Mouse (Mus musculus): Measurements from ENCODE around the gene R3hdm4. TPM values are rescaled to one million over a fixed set of nuclear protein-coding genes. Genes with fewer than 3 reads are reported as not detected.

Gene R3hdm4
- total and polyA plus RNA-seq, 2 experiments from 2014 or later, result 58.4 to 107 TPM

DNA sequence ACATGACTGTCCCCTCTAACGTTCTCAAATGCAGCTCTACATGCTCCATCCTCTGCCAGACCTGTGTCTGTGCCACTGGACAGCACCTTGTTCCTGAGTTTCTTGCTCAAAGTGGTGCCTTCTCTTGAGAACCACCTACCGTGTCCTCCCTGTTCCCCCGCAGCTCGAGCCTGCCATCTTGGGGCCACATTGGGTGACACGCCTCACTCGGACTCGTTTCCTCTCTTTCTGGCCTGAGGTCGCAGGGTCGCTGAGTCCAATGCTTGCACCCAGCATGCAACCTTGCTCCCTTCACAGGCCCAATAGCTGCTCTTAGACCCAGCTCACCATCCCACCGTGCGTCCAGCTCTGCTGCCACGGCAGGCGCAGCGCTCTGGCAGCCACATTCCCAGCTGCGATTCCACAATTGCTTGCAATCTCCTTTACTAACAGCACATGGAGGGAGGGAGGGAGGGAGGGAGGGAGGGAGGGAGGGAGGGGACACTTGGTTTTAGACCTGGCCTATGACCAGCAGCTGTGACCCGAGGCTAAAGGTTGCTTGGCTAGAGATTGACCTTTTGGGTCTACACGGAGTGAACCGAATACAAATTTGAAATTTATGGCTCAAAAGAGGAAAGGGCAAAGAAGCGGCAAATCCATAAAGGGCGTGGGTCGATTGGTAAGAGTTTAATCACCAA lies 37.3 kb upstream of the R3hdm4 start:
- H3K4me3 ChIP-seq (ENCODE audit: low read depth, low read length), result no peak overlapping the region

DNA sequence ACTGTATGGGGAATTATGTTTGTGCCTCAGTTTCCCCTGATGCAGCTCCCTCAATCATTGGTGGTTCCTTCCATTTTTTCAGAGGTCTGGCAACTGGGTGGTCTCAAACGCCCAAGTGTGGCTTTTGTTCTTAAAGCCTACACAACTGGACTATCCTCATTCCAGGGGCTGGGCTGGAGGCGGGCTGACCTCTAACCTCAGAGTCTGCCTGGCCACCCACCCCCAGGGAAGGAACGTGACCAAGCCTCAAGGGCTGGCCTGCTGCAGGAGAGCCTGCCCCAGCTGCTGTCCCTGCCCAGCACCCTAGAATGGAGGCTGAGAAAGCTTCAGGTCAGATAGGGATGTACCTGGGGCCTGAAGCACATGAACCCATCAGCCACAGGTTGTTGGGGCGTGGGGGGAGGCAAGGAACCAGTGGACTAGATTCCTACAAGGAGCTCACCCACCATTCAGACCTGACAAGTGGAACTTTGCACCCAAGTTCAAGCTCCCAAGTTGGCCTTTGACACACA lies 35.7 kb upstream of the R3hdm4 start:
- H3K36me3 ChIP-seq (replicated peaks; ENCODE audit: control insufficient read depth, insufficient read depth, low read length), result no peaks in the 10 kb centered on the region
- no peak overlapping the region for H3K4me2 ChIP-seq (ENCODE audit: low read depth, low read length)
- no peak for DNase-seq (ENCODE audit: low spot score)
- H3K4me3 ChIP-seq (ENCODE audit: low read depth, low read length), result no peak overlapping the region
- TF ChIP-seq CTCF (IDR thresholded peaks at IDR 0.05; ENCODE audit: low read depth) (no peak), EP300 (IDR thresholded peaks at IDR 0.05; ENCODE audit: low read depth) (no peak)
- ATAC-seq (ENCODE audit: insufficient read depth, low read depth), result no peak
- no peaks in the 10 kb centered on the region for H3K9me3 ChIP-seq (replicated peaks; ENCODE audit: control insufficient read depth, low read length)
- H3K27ac ChIP-seq (ENCODE audit: low read depth), result no peak overlapping the region
- 0 out of 2 replicates have a peak, but pooled peaks cover 7% of the 10 kb centered on the region for H3K4me1 ChIP-seq (ENCODE audit: control insufficient read depth, insufficient read depth)
- WGBS, result 40% methylated on average over 4 of the region's 4 CpGs
- H3K27me3 ChIP-seq (ENCODE audit: control insufficient read depth, insufficient read depth, low read length), result no peaks in the 10 kb centered on the region
- H3K9ac ChIP-seq (replicated peaks; ENCODE audit: low read depth, low read length), result no peak overlapping the region

More for the DNA sequence above, 37.3 kb upstream of the R3hdm4 start:
- ATAC-seq (ENCODE audit: insufficient read depth, low read depth) (no peak), DNase-seq (ENCODE audit: low spot score) (peak; percentile 68)
- Histone ChIP-seq H3K27ac (ENCODE audit: low read depth) (no peak overlapping the region), H3K27me3 (ENCODE audit: control insufficient read depth, insufficient read depth, low read length) (no peaks in the 10 kb centered on the region), H3K9me3 (replicated peaks; ENCODE audit: control insufficient read depth, low read length) (no peaks in the 10 kb centered on the region), H3K36me3 (replicated peaks; ENCODE audit: control insufficient read depth, insufficient read depth, low read length) (peaks cover 13% of the 10 kb centered on the region), H3K4me2 (ENCODE audit: low read depth, low read length) (peak overlapping the region; percentile 17; the same call in 1 of the 2 replicates), H3K9ac (replicated peaks; ENCODE audit: low read depth, low read length) (no peak overlapping the region), H3K4me1 (ENCODE audit: control insufficient read depth, insufficient read depth) (0 out of 2 replicates have a peak, but pooled peaks cover 7% of the 10 kb centered on the region)
- TF ChIP-seq EP300 (IDR thresholded peaks at IDR 0.05; ENCODE audit: low read depth) (no peak), CTCF (IDR thresholded peaks at IDR 0.05; ENCODE audit: low read depth) (peak; percentile 94)
- 15% methylated on average over 21 of the region's 21 CpGs for WGBS

DNA sequence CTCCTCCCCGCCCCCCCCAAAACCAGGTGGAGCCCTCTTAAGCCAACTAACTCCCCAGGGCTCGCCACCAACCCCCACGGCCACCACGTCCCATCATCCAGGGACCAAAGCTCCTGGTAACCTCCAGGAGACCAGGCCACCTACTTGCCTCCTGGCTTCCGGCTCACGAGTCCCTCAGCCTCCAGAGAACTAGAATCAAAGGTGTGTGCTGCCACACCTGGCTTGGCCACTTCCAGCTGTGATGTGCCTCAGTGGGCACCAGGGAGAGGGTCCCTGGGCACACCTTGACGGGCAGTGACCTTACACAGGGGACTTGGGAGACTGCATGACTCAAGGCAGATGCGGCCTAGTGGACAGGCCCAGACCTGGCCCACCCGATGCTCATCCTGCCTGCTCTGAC lies 34.7 kb upstream of the R3hdm4 start:
- Histone ChIP-seq H3K27me3 (ENCODE audit: control insufficient read depth, insufficient read depth, low read length) (no peaks in the 10 kb centered on the region), H3K4me3 (ENCODE audit: low read depth, low read length) (no peak overlapping the region), H3K36me3 (replicated peaks; ENCODE audit: control insufficient read depth, insufficient read depth, low read length) (peaks cover 9% of the 10 kb centered on the region; the same call in 1 of the 2 replicates), H3K27ac (ENCODE audit: low read depth) (no peak overlapping the region), H3K4me1 (ENCODE audit: control insufficient read depth, insufficient read depth) (0 out of 2 replicates have a peak, but pooled peaks cover 4% of the 10 kb centered on the region), H3K9me3 (replicated peaks; ENCODE audit: control insufficient read depth, low read length) (no peaks in the 10 kb centered on the region), H3K4me2 (ENCODE audit: low read depth, low read length) (no peak overlapping the region), H3K9ac (replicated peaks; ENCODE audit: low read depth, low read length) (no peak overlapping the region)
- ATAC-seq (ENCODE audit: insufficient read depth, low read depth), result no peak
- DNase-seq (ENCODE audit: low spot score), result no peak
- 69% methylated on average over 9 of the region's 9 CpGs for WGBS
- TF ChIP-seq CTCF (IDR thresholded peaks at IDR 0.05; ENCODE audit: low read depth) (no peak), EP300 (IDR thresholded peaks at IDR 0.05; ENCODE audit: low read depth) (no peak)

DNA sequence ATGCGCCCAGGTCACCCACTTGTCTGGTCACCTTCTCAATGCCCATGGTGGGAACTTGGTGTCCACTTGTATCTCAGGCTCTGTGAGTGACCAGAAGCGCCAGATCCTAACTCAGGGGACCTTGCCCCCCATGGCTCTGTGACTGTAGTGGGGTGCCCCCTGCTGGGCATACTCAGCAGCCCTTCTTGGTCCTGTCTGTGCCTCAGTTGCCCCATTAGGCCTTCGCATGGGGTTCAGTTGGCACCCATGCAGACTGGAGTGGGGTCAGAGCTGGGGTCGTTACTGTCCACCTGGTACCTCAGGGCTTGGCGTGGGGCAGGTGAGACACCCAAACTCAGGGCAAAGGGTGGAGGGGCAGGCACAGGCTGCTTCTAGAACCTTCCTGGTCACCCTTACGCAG lies 32.9 kb upstream of the R3hdm4 start:
- ATAC-seq (ENCODE audit: insufficient read depth, low read depth) (no peak), DNase-seq (ENCODE audit: low spot score) (no peak)
- no peak overlapping the region for H3K9ac ChIP-seq (replicated peaks; ENCODE audit: low read depth, low read length)
- WGBS, result 82% methylated on average over 6 of the region's 6 CpGs
- TF ChIP-seq EP300 (IDR thresholded peaks at IDR 0.05; ENCODE audit: low read depth) (no peak), CTCF (IDR thresholded peaks at IDR 0.05; ENCODE audit: low read depth) (peak; percentile 60)
- no peak overlapping the region for H3K27ac ChIP-seq (ENCODE audit: low read depth)
- peaks cover 23% of the 10 kb centered on the region for H3K36me3 ChIP-seq (replicated peaks; ENCODE audit: control insufficient read depth, insufficient read depth, low read length)
- H3K27me3 ChIP-seq (ENCODE audit: control insufficient read depth, insufficient read depth, low read length), result no peaks in the 10 kb centered on the region
- H3K4me3 ChIP-seq (ENCODE audit: low read depth, low read length), result no peak overlapping the region
- no peaks in the 10 kb centered on the region for H3K4me1 ChIP-seq (ENCODE audit: control insufficient read depth, insufficient read depth)
- no peaks in the 10 kb centered on the region for H3K9me3 ChIP-seq (replicated peaks; ENCODE audit: control insufficient read depth, low read length)
- no peak overlapping the region for H3K4me2 ChIP-seq (ENCODE audit: low read depth, low read length)

DNA sequence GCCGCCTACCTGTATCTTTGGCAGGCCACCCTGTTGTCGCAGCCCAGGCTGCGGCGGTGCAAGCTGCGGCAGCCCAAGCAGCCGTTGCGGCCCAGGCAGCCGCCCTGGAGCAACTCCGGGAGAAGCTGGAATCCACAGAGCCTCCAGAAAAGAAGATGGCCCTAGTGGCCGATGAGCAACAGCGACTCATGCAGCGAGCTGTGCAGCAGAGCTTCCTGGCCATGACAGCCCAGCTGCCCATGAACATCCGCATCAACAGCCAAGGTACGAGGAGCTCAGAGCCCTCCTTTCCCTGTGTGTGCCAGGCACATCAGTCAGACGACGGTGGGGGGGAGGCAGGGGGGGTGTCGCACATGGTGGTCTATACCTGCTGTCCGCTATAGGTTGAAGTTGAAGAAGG lies 29.7 kb upstream of the R3hdm4 start:
- Histone ChIP-seq H3K27ac (ENCODE audit: low read depth) (no peak overlapping the region), H3K9me3 (replicated peaks; ENCODE audit: control insufficient read depth, low read length) (no peaks in the 10 kb centered on the region), H3K4me1 (ENCODE audit: control insufficient read depth, insufficient read depth) (no peaks in the 10 kb centered on the region), H3K9ac (replicated peaks; ENCODE audit: low read depth, low read length) (no peak overlapping the region), H3K4me2 (ENCODE audit: low read depth, low read length) (no peak overlapping the region), H3K4me3 (ENCODE audit: low read depth, low read length) (no peak overlapping the region), H3K27me3 (ENCODE audit: control insufficient read depth, insufficient read depth, low read length) (no peaks in the 10 kb centered on the region), H3K36me3 (replicated peaks; ENCODE audit: control insufficient read depth, insufficient read depth, low read length) (peaks cover 23% of the 10 kb centered on the region)
- ATAC-seq (ENCODE audit: insufficient read depth, low read depth), result no peak
- DNase-seq (ENCODE audit: low spot score), result no peak
- TF ChIP-seq CTCF (IDR thresholded peaks at IDR 0.05; ENCODE audit: low read depth), result no peak
- no peak for TF ChIP-seq EP300 (IDR thresholded peaks at IDR 0.05; ENCODE audit: low read depth)
- 79% methylated on average over 18 of the region's 18 CpGs for WGBS
